Mouse (Mus musculus) midbrain, embryonic 11.5 days (tissue): Measurements from ENCODE around the gene Klk8. TPM values are rescaled to one million over a fixed set of nuclear protein-coding genes. Genes with fewer than 3 reads are reported as not detected.

ENCODE experiments used
- ATAC-seq: fragments of 200-750 bp; cut with Nextera tagmentation; 2 replicates; pipeline ENCODE4 v1.8.0; 2017; ENCODE audit warnings: moderate TSS enrichment, moderate library complexity; ENCODE audit not compliant: low FRiP score
- DNase-seq: peaks from one replicate; pipeline ENCODE4 v3.0.0; 2015; ENCODE audit warnings: low spot score; ENCODE audit errors: missing footprints
- H3K27ac ChIP-seq: fragments of 300-500 bp; sonication (generic); 2 replicates; pipeline ENCODE4 v1.5.1; 2014; ENCODE audit warnings: low read depth, low read length
- H3K27me3 ChIP-seq: fragments of 300-500 bp; sonication (generic); 2 replicates; pipeline ENCODE4 v1.6.1; 2014; ENCODE audit warnings: mild to moderate bottlenecking, low read length, moderate library complexity, mixed read lengths; ENCODE audit not compliant: control insufficient read depth, insufficient read depth
- H3K36me3 ChIP-seq: fragments of 300-500 bp; sonication (generic); 2 replicates; pipeline ENCODE4 v1.6.1; 2014; ENCODE audit warnings: mild to moderate bottlenecking, low read length, moderate library complexity, mixed read lengths; ENCODE audit not compliant: control insufficient read depth, insufficient read depth
- H3K4me1 ChIP-seq: fragments of 300-500 bp; sonication (generic); 2 replicates; pipeline ENCODE4 v1.6.1; 2014; ENCODE audit warnings: low read length; ENCODE audit not compliant: control insufficient read depth, insufficient read depth
- H3K4me2 ChIP-seq: fragments of 300-500 bp; sonication (generic); 2 replicates; pipeline ENCODE4 v1.6.1; 2014; ENCODE audit warnings: mild to moderate bottlenecking, moderate library complexity
- H3K4me3 ChIP-seq: fragments of 300-500 bp; sonication (generic); 2 replicates; pipeline ENCODE4 v1.5.1; 2014; ENCODE audit warnings: low read depth, low read length
- H3K9ac ChIP-seq: fragments of 300-500 bp; sonication (generic); 2 replicates; pipeline ENCODE4 v1.6.1; 2014; ENCODE audit warnings: low read length
- H3K9me3 ChIP-seq: fragments of 300-500 bp; sonication (generic); 2 replicates; pipeline ENCODE4 v1.6.1; 2016; ENCODE audit warnings: low read length; ENCODE audit not compliant: control insufficient read depth
- WGBS: fragments of 180-500 bp; shearing (Covaris S2); extraction: QIAGEN DNeasy Blood & Tissue Kit; methylation state at CpG from one replicate; pipeline ENCODE4 v1.1.7; 2014; 5-methylcytosine and 5-hydroxymethylcytosine counted together
- polyA plus RNA-seq: library from polyadenylated mRNA; unstranded; fragments of >200 nt; fragmentation: Nextera tagmentation; extraction: Ambion mirVana; gene quantifications from 2 replicates; pipeline ENCODE4 v1.2.1, GENCODE M21; 2014

Klk8 gene
- polyA plus RNA-seq, 1 experiment from 2014 or later = 7.6 TPM

DNA sequence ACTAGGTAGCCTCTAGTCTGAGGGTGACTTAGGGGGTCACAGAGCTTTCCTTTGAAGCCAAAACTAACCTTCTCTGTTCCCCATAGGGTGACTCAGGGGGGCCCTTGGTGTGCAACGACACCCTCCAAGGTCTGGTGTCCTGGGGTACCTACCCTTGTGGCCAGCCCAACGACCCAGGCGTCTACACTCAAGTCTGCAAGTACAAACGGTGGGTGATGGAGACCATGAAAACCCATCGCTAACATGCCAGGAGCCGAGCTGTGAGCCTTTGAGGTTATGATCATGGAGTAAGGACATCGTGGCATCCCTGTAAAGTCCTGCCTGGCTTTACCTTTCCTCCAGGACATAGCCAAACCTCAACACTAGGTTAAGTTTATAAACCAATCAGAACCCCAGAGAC is 17.8 kb downstream of the Klk8 start:
- 83% methylated on average over 7 of the region's 7 CpGs for WGBS
- no peak for DNase-seq

DNA sequence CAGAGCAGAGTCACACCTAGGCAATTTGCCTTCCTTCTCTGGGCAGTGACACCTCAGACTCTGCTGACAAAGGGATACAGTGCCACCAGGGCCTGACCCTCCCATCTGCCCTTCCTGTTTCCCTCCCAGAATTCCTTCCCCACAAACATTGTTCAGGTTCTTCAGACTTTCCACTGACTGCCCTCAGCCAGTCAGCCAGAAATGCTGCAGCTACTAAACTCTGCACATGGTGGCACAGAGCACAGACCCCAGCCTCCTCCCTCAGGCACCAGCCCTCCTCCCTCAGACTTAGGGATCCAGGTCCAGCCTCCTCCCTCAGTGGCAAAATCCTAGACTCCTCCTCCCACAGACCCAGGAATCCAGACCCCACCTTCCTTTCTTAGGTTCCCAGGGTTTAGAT is 19.4 kb downstream of the Klk8 start:
- no peak overlapping the region for H3K9ac ChIP-seq
- no peak overlapping the region for H3K4me2 ChIP-seq
- H3K27me3 ChIP-seq = no peaks in the 10 kb centered on the region
- DNase-seq = no peak
- H3K9me3 ChIP-seq = no peaks in the 10 kb centered on the region
- H3K27ac ChIP-seq = no peak overlapping the region
- H3K4me1 ChIP-seq = no peaks in the 10 kb centered on the region
- no peak overlapping the region for H3K4me3 ChIP-seq
- no peaks in the 10 kb centered on the region for H3K36me3 ChIP-seq
- ATAC-seq = no peak

More for the DNA sequence above, 17.8 kb downstream of the Klk8 start:
- Histone ChIP-seq H3K27ac (no peak overlapping the region), H3K4me2 (no peak overlapping the region), H3K27me3 (no peaks in the 10 kb centered on the region), H3K4me1 (no peaks in the 10 kb centered on the region), H3K4me3 (no peak overlapping the region), H3K9ac (no peak overlapping the region), H3K36me3 (no peaks in the 10 kb centered on the region), H3K9me3 (no peaks in the 10 kb centered on the region)
- no peak for ATAC-seq

GRCm38 (mm10) chr7:43821581-43821980 is 24.2 kb downstream of the Klk8 start:
- H3K36me3 ChIP-seq = no peaks in the 10 kb centered on the region
- no peak for ATAC-seq

DNA sequence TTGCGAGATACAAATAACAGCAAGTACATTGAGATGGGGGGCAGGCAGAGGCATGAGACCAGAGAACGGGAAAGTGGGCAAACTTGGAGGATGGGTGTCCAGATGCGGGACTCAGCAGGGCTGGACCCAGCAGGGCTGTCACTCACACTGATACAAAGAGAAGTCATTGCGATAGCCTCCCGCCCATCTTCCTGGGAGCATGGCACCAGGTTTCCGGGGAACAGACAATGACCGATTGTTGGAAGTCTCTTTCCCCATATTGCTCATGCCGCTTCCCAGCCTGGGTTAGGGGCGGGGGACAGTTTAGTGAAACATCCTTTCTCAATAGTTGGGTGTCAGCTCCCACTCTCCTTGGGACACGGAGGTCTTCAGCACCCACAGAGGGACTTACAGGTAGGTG is 26.8 kb downstream of the Klk8 start, which contains the start of gene Klk6:
Gene Klk6 (plus strand): TSS at position 301 of the 400 bp plus-strand sequence.
- Histone ChIP-seq H3K27me3 (no peaks in the 10 kb centered on the region), H3K4me2 (no peak within 1 kb of the TSS), H3K9ac (no peak within 1 kb of the TSS), H3K4me1 (no peaks in the 10 kb centered on the region), H3K9me3 (no peaks in the 10 kb centered on the region), H3K36me3 (no peaks in the 10 kb centered on the region), H3K4me3 (no peak within 1 kb of the TSS), H3K27ac (no peak within 1 kb of the TSS)
- 80% methylated on average over 10 of the region's 10 CpGs for whole genome bisulfite sequencing
- ATAC-seq (no peak), DNase-seq (no peak)

More at GRCm38 (mm10) chr7:43821581-43821980, 24.2 kb downstream of the Klk8 start:
- no peak overlapping the region for H3K4me2 ChIP-seq
- DNase-seq = no peak
- 92% methylated on average over 7 of the region's 7 CpGs for WGBS
- H3K4me1 ChIP-seq = no peaks in the 10 kb centered on the region
- H3K9ac ChIP-seq = no peak overlapping the region
- H3K27ac ChIP-seq = no peak overlapping the region
- H3K9me3 ChIP-seq = no peaks in the 10 kb centered on the region
- no peaks in the 10 kb centered on the region for H3K27me3 ChIP-seq
- no peak overlapping the region for H3K4me3 ChIP-seq

DNA sequence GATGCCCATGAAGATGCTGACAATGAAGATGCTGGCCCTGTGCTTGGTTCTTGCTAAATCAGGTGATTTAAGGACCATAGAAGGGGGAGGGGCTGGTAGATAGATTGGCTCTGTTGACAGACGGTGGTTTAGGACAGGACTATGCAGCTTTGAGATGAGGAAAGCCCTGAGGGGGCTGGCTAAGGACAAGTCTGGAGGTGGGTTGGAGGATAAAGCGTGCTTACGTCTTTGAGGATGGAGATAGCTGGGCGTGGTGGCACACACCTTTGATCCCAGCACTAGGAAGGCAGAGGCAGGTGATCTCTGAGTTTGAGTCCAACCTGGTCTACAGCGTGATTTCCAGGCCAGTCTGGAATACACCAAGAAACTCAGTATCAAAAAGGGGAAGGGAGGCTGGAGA is 28.7 kb downstream of the Klk8 start:
- Histone ChIP-seq H3K36me3 (no peaks in the 10 kb centered on the region), H3K27me3 (no peaks in the 10 kb centered on the region), H3K9ac (no peak overlapping the region), H3K4me2 (no peak overlapping the region), H3K4me1 (no peaks in the 10 kb centered on the region), H3K27ac (no peak overlapping the region), H3K4me3 (no peak overlapping the region), H3K9me3 (no peaks in the 10 kb centered on the region)
- DNase-seq (no peak), ATAC-seq (no peak)
- 84% methylated on average over 5 of the region's 5 CpGs for WGBS

GRCm38 (mm10) chr7:43827706-43828105 is 30.3 kb downstream of the Klk8 start:
- no peaks in the 10 kb centered on the region for H3K36me3 ChIP-seq
- no peak overlapping the region for H3K27ac ChIP-seq
- H3K4me3 ChIP-seq = no peak overlapping the region
- no peak overlapping the region for H3K4me2 ChIP-seq
- 81% methylated on average over 4 of the region's 4 CpGs for WGBS
- no peak overlapping the region for H3K9ac ChIP-seq
- no peak for DNase-seq
- ATAC-seq = no peak
- H3K27me3 ChIP-seq = no peaks in the 10 kb centered on the region
- no peaks in the 10 kb centered on the region for H3K9me3 ChIP-seq
- H3K4me1 ChIP-seq = no peaks in the 10 kb centered on the region

DNA sequence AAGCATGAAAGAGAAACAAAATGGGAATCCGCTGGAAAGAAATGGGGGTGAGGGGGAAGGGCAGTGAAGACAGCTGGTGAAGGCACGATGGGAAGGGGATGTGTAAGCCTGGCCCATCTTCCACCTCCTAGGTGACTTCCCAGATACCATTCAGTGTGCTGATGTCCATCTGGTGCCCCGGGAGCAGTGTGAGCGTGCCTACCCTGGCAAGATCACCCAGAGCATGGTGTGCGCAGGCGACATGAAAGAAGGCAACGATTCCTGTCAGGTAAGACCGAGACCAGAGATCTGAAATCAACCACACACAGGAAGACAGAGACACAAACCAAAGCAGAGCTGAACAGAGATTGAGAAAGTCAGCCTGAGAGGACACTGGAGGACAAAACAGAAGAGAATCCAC is 31.6 kb downstream of the Klk8 start:
- Histone ChIP-seq H3K9me3 (no peaks in the 10 kb centered on the region), H3K27ac (no peak overlapping the region), H3K4me3 (no peak overlapping the region), H3K4me2 (no peak overlapping the region), H3K4me1 (no peaks in the 10 kb centered on the region), H3K9ac (no peak overlapping the region), H3K36me3 (no peaks in the 10 kb centered on the region), H3K27me3 (no peaks in the 10 kb centered on the region)
- 87% methylated on average over 8 of the region's 8 CpGs for WGBS
- no peak for ATAC-seq
- no peak for DNase-seq

GRCm38 (mm10) chr7:43841701-43842100 is 44.3 kb downstream of the Klk8 start, which contains the start of gene Klk5:
TSS of gene Klk5 (plus strand) at chr7:43841971.
- H3K4me3 ChIP-seq = no peak within 1 kb of the TSS
- WGBS = 74% methylated on average over 3 of the region's 3 CpGs
- H3K36me3 ChIP-seq = no peaks in the 10 kb centered on the region
- H3K27me3 ChIP-seq = no peaks in the 10 kb centered on the region
- no peaks in the 10 kb centered on the region for H3K4me1 ChIP-seq
- DNase-seq (no peak), ATAC-seq (no peak)
- H3K27ac ChIP-seq = no peak within 1 kb of the TSS
- no peak within 1 kb of the TSS for H3K4me2 ChIP-seq
- H3K9me3 ChIP-seq = no peaks in the 10 kb centered on the region
- no peak within 1 kb of the TSS for H3K9ac ChIP-seq

DNA sequence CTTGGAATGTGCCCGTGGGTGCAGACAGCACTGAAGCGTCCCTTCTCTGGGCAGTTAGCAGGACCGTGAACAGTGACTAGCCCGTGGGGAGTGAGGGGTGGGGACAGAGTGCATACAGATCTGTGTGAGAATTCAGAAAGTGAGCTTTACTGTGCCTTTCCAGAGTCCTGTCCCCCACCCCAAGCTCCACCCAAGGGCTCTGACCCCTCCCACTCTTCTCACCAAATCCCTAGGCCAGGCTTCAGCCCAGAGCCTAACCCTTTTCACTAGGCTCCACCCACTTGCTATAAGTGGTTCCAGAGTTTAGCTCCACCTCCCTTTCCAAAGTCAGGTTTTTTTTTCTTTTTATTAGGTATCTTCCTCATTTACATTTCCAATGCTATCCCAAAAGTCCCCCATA is 46.4 kb downstream of the Klk8 start:
- no peak overlapping the region for H3K27ac ChIP-seq
- H3K4me2 ChIP-seq = no peak overlapping the region
- ATAC-seq (no peak), DNase-seq (no peak)
- WGBS = 84% methylated on average over 4 of the region's 4 CpGs
- no peaks in the 10 kb centered on the region for H3K4me1 ChIP-seq
- no peak overlapping the region for H3K9ac ChIP-seq
- H3K9me3 ChIP-seq = no peaks in the 10 kb centered on the region
- H3K27me3 ChIP-seq = no peaks in the 10 kb centered on the region
- H3K36me3 ChIP-seq = no peaks in the 10 kb centered on the region
- no peak overlapping the region for H3K4me3 ChIP-seq

- no peaks in the 10 kb centered on the region for H3K27me3 ChIP-seq
- 91% methylated on average over 6 of the region's 6 CpGs for WGBS
- ATAC-seq = no peak
- no peak overlapping the region for H3K4me3 ChIP-seq
- H3K4me2 ChIP-seq = no peak overlapping the region
- no peak overlapping the region for H3K9ac ChIP-seq
- no peak for DNase-seq
- H3K36me3 ChIP-seq = no peaks in the 10 kb centered on the region
- no peaks in the 10 kb centered on the region for H3K4me1 ChIP-seq
- H3K27ac ChIP-seq = no peak overlapping the region
- H3K9me3 ChIP-seq = no peaks in the 10 kb centered on the region
These were observed 54.2 kb downstream of the Klk8 start for GRCm38 (mm10) chr7:43851616-43852015.
